Mouse (Mus musculus): ENCODE data around the gene Fthl17b.
A peak's percentile ranks its signal among the peaks of the same experiment; 100 is the strongest.
"Not testable (repeated sequence)": the region's sequence is repeated elsewhere in the genome, so short reads cannot be mapped to it uniquely, and the experiment has no call there.

Fthl17b gene

DNA sequence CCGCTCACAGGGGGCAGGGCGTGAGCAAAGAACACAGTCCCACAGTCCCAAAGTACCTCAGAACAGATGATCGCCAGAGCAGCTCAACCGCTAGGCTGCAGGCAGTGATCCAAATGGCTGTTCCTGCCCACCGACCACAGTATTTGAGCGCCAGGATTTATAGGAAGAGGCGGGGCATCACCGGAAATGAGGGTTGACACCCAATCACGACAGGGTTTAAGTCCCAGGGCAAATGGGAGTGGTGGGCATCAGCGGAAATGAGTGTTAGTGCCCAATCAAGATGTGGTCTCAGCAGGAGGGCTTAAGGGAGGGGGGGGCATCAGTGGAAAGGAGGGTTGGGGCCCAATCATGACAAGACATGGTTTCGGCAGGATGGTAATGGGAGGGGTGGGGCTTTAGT is at the start of gene Fthl17b:
Gene Fthl17b, minus strand, starts transcription at position 101 of the 400 bp plus-strand sequence.
- DNase-seq (ENCODE audit: low spot score in 2 of 2) = not testable (repeated sequence)

DNA sequence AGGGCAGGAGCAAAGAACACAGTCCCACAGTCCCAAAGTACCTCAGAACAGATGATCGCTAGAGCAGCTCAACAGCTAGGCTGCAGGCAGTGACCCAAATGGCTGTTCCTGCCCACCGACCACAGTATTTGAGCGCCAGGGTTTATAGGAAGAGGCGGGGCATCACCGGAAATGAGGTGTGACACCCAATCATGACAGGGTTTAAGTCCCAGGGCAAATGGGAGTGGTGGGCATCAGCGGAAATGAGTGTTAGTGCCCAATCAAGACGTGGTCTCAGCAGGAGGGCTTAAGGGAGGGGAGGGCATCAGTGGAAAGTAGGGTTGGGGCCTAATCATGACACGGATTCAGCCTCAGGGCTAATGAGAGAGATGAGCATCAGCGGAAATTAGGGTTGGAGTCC is 23.9 kb upstream of the Fthl17b start, which contains the start of gene Fthl17d:
Gene Fthl17d, minus strand, starts transcription at position 101 of the 400 bp plus-strand sequence.
- not testable (repeated sequence) for DNase-seq (ENCODE audit: low spot score in 2 of 2)

DNA sequence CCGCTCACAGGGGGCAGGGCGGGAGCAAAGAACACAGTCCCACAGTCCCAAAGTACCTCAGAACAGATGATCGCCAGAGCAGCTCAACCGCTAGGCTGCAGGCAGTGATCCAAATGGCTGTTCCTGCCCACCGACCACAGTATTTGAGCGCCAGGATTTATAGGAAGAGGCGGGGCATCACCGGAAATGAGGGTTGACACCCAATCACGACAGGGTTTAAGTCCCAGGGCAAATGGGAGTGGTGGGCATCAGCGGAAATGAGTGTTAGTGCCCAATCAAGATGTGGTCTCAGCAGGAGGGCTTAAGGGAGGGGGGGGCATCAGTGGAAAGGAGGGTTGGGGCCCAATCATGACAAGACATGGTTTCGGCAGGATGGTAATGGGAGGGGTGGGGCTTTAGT is 13.7 kb upstream of the Fthl17b start, which contains the start of gene Fthl17c:
Gene Fthl17c, minus strand, starts transcription at position 101 of the 400 bp plus-strand sequence.
- not testable (repeated sequence) for DNase-seq (ENCODE audit: low spot score in 2 of 2)

- not testable (repeated sequence) for DNase-seq (ENCODE audit: low spot score in 2 of 2)
These were observed 1.8 kb upstream of the Fthl17b start for GRCm38 (mm10) chrX:8964618-8965017.

- peak in 1 of 2 experiments; percentile 21 for DNase-seq (ENCODE audit: low spot score in 2 of 2)
These were observed 14.5 kb downstream of the Fthl17b start for GRCm38 (mm10) chrX:8948130-8948805.

DNA sequence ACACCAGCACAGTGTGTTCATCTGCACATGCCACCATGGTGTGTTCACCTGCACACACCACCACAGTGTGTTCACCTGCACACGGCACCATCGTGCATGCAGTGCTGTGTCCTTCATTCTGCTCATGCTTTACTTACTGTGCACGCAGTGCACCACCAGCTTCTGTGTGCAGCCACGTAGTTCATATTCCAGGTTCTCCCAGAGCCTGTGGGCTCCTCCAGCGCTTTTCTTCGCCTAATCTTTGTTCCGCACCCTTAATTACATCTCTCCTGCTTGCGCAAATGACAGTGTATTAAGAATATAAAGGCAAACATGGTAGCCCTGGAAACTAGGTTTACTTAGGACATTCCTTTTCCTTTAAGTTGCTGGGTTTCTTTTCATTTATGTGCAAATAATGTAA is 18.7 kb downstream of the Fthl17b start:
- DNase-seq (ENCODE audit: low spot score in 2 of 2) = no peak

DNA sequence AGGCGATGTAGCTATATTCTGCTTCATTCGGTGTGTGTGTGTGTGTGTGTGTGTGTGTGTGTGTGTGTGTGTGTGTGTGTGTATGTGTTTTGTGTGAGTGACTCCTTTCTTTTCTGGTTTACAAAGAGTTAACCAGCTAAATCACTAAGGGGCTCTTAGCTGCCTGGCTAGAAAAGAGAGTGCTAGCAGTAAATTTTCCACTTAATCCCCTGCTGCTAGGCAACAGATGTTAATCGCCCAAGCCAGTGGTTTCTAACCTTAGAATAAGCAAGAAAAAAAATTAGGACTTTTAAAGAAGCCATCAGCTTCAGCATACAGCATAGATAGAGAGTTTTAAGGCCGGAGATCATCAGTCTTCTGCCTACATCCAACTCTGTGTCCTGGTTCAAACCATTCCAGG is 35.5 kb downstream of the Fthl17b start:
- DNase-seq (ENCODE audit: low spot score in 2 of 2) = no peak

GRCm38 (mm10) chrX:8921813-8922607 is 40.8 kb downstream of the Fthl17b start:
- DNase-seq (ENCODE audit: low spot score in 2 of 2) = no peak

GRCm38 (mm10) chrX:8921080-8921479 is 41.7 kb downstream of the Fthl17b start:
- DNase-seq (ENCODE audit: low spot score in 2 of 2) = no peak

Measured in spleen, postnatal 14 days (tissue).